Mouse (Mus musculus) cortical plate, adult 2 months (tissue): Measurements from ENCODE around the gene Gpi1.

Source experiments
- CTCF ChIP-seq: fragments of 200-500 bp; IDR thresholded peaks from 2 replicates; pipeline ENCODE4 v1.5.1; 2011; ENCODE audit warnings: mild to moderate bottlenecking, control low read depth, low read length; ENCODE audit not compliant: insufficient read depth; ENCODE audit errors: extremely low read depth
- POLR2A ChIP-seq: fragments of 200-500 bp; IDR thresholded peaks from 2 replicates; pipeline ENCODE4 v1.6.1; 2011; ENCODE audit warnings: mild to moderate bottlenecking, low read length, control low read depth; ENCODE audit not compliant: insufficient read depth; ENCODE audit errors: extremely low read depth

- TF ChIP-seq POLR2A (no peak), CTCF (no peak)
Observed at GRCm38 (mm10) chr7:34272465-34272864, 42.3 kb upstream of the Gpi1 start.
